Mouse (Mus musculus) erythroblast, embryonic 14.5 days (primary cell): Measurements from ENCODE around the gene Pkp4.

Experiments used
- GATA1 ChIP-seq: IDR thresholded peaks from 2 replicates; pipeline ENCODE4 v1.6.1; 2012; ENCODE audit warnings: low read length, inconsistent platforms, mixed read lengths
- TAL1 ChIP-seq: IDR thresholded peaks from 3 replicates; pipeline ENCODE4 v1.6.1; 2012; ENCODE audit warnings: low read length, inconsistent platforms, mixed read lengths

GRCm38 (mm10) chr2:59186122-59186521, 25.5 kb downstream of the Pkp4 start:
- TF ChIP-seq GATA1 (no peak), TAL1 (no peak)
